Mouse (Mus musculus) G1E (cell line): Measurements from ENCODE around the gene Plaa. TPM values are rescaled to one million over a fixed set of nuclear protein-coding genes. Genes with fewer than 3 reads are reported as not detected.
A peak's percentile ranks its signal among the peaks of the same experiment; 100 is the strongest.
"Not testable (repeated sequence)": the region's sequence is repeated elsewhere in the genome, so short reads cannot be mapped to it uniquely, and the experiment has no call there.

Experiments used
- ATAC-seq: 2 replicates; pipeline ENCODE4 v1.8.0; 2016; ENCODE audit warnings: mild to moderate bottlenecking; ENCODE audit not compliant: insufficient number of reproducible peaks, poor library complexity, low FRiP score, severe bottlenecking; ENCODE audit errors: extremely low read depth
- DNase-seq: peaks from one replicate; pipeline ENCODE4 v3.0.0; 2012; ENCODE audit warnings: low spot score
- H3K27me3 ChIP-seq: 2 replicates; pipeline ENCODE4 v1.6.1; 2012; ENCODE audit warnings: mild to moderate bottlenecking, low read length, inconsistent platforms; ENCODE audit not compliant: insufficient read depth
- H3K36me3 ChIP-seq: replicated peaks from 2 replicates; pipeline ENCODE3; 2012; ENCODE audit warnings: mild to moderate bottlenecking, inconsistent platforms
- H3K4me1 ChIP-seq: 2 replicates; pipeline ENCODE4 v1.6.1; 2012; ENCODE audit warnings: low read depth, low read length, inconsistent platforms, mixed read lengths; ENCODE audit not compliant: insufficient read depth
- H3K4me3 ChIP-seq: 2 replicates; pipeline ENCODE4 v1.5.1; 2012; ENCODE audit warnings: low read depth, mild to moderate bottlenecking, inconsistent platforms, low read length, moderate library complexity, mixed read lengths
- H3K9me3 ChIP-seq: replicated peaks from 2 replicates; pipeline ENCODE4 v1.6.1; 2012; ENCODE audit warnings: inconsistent platforms
- CTCF ChIP-seq: IDR thresholded peaks from 2 replicates; pipeline ENCODE4 v1.5.1; 2012; ENCODE audit warnings: low read depth, low read length, inconsistent platforms, mixed read lengths
- GATA1 ChIP-seq: IDR thresholded peaks from 2 replicates; pipeline ENCODE4 v1.6.1; 2012; ENCODE audit warnings: borderline replicate concordance, low read length, inconsistent platforms, mixed read lengths
- GATA2 ChIP-seq: IDR thresholded peaks from 2 replicates; pipeline ENCODE4 v1.6.1; 2012; ENCODE audit warnings: low read depth, low read length, inconsistent platforms, borderline replicate concordance
- POLR2AphosphoS5 ChIP-seq: IDR thresholded peaks from 2 replicates; pipeline ENCODE4 v1.6.1; 2012; ENCODE audit warnings: low read depth, low read length, inconsistent platforms; ENCODE audit not compliant: insufficient replicate concordance
- TAL1 ChIP-seq: conservative IDR thresholded peaks from 2 replicates; pipeline ENCODE4 v1.6.1; 2012; ENCODE audit warnings: low read depth, low read length, inconsistent platforms, mixed read lengths
- polyA plus RNA-seq: library from polyadenylated mRNA; stranded (reverse); fragments of >175 nt; gene quantifications from 2 replicates; pipeline ENCODE4 v1.2.3, GENCODE M21; 2012
- total RNA-seq, 2 experiments: library from RNA; stranded (forward) in 1 of 2; stranded (reverse) in 1 of 2; fragments of 200-1000 nt in 1 of 2; fragments of >200 nt in 1 of 2; fragmentation: Nextera tagmentation in 1 of 2; gene quantifications; 2 replicates each; pipeline ENCODE4 v1.2.3; 2014 to 2017

Plaa gene
- total RNA-seq (2014; fragmentation: Nextera tagmentation) (98.8 and 109 TPM in 2 replicates), total RNA-seq (2017) (114 and 117 TPM in 2 replicates), polyA plus RNA-seq (62.9 and 77.6 TPM in 2 replicates)

DNA sequence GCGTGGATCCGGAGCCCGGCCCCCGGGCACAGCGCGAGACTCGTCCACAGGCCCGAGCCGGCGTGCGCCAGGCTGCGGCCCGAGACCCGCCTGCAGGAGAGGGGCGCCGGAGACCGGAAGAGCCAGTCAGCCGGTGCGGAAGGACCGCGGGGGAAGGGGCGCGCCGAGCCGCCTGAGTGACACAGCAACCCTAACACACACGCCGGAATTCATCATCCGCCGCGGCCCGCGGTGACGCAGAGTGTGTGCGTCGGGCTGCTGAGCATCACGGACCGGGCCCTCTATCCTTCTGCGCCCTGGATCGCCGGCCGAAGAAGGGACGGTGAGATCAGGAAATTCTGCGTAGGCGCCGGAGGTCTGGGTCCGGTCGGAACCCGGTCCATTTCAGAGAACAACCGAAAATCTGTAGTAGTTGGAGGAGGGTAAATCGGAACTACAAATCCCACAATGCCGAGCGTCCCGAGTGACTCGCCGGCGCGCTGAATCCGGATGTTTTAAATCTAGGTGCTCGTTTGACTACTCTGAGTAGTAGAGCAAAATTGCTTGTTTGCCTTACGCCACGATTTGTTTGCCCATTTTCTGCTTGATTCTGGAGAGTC is at the start of gene Plaa:
Gene Plaa (minus strand): TSS at position 214 of the 599 bp plus-strand sequence.
- TF ChIP-seq GATA2 (no peak), CTCF (no peak), TAL1 (no peak), POLR2AphosphoS5 (no peak), GATA1 (no peak)
- H3K27me3 ChIP-seq = no peaks in the 10 kb centered on the region
- peaks cover 5% of the 10 kb centered on the region for H3K36me3 ChIP-seq
- H3K4me3 ChIP-seq = peak within 1 kb of the TSS; percentile 98
- DNase-seq (peak; percentile 83), ATAC-seq (peak; percentile 85)
- H3K9me3 ChIP-seq = no peaks in the 10 kb centered on the region
- peaks cover 27% of the 10 kb centered on the region for H3K4me1 ChIP-seq

DNA sequence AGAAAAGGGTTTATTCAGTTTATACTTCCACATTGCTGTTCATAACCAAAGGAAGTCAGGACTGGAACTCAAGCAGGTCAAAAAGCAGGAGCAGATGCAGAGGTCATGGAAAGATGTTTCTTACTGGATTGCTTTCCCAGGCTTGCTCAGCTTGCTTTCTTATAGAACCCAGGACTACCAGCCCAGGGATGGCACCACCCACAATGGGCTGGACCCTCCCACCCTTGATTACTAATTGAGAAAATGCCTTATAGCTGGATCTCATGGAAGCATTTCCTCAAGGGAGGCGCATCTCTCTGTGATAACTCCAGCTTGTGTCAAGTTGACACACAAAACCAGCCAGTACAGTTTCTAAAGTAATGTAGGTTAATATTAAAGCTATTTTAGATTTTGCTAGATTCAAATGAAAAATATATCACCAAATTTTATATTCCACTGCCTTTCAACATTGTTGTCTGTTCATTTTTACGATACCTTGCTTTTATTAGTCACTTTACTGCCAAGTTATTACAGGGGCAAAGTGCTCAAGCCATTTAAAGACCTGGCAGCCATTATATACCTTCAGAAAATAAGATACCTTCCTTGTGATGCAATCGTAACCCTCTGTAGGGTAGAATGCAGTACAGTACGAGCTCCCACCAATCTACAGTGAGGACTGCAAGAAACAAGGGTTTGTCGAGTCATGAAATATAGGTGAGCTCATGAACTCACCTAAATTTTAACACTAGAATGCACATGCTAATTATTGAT is 47.6 kb upstream of the Plaa start:
- not testable (repeated sequence) for H3K27me3 ChIP-seq, H3K36me3 ChIP-seq, DNase-seq, H3K4me1 ChIP-seq, H3K4me3 ChIP-seq, ATAC-seq, H3K9me3 ChIP-seq

DNA sequence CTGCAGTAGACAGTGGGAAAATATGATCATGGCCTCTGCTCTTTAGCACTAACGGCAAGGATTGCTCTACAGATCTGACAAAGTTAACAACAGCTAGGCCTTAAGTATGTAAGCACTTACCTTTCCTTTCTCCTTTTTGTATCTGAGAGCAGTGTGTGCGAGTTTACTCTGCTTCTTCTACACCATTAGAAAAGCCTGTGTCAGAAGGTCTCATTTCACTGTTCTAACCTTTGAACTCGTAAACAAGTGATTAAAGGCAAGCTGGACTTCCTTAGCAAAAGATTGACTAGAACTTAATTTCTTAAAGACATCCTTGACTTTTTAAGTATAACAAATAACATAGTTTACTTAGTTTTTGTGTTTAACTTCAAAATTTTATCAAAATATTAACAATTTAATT is 46.9 kb upstream of the Plaa start, which contains the start of gene Lrrc19:
Gene Lrrc19 (minus strand): TSS at position 225 of the 400 bp plus-strand sequence.
- Histone ChIP-seq H3K36me3 (no peaks in the 10 kb centered on the region), H3K4me1 (no peaks in the 10 kb centered on the region), H3K9me3 (no peaks in the 10 kb centered on the region), H3K27me3 (no peaks in the 10 kb centered on the region), H3K4me3 (no peak within 1 kb of the TSS)
- TF ChIP-seq CTCF (no peak), GATA1 (no peak), POLR2AphosphoS5 (no peak), TAL1 (no peak)
- DNase-seq = no peak
- no peak for ATAC-seq

DNA sequence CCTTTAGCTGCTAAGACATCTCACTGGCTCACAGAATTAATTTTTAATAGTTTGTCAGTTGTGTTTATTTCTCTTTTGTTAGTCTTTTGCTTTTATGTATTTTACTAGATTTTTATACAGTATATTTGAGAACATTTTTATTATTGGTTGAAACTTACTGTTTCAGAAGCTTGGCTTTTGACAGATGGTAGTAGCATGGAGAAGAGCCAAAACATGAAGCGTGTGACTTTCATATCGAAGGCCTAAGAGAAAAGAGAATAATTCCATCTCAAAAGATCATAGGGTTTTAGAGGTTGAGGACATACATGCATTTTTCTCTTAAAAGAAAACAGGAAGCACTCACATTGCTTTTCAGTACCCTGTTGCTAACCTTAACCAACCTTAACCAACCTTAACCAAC is 40.1 kb upstream of the Plaa start:
- DNase-seq (no peak), ATAC-seq (no peak)
- Histone ChIP-seq H3K9me3 (no peaks in the 10 kb centered on the region), H3K27me3 (no peaks in the 10 kb centered on the region), H3K4me1 (no peaks in the 10 kb centered on the region), H3K4me3 (no peak overlapping the region), H3K36me3 (no peaks in the 10 kb centered on the region)
- TF ChIP-seq POLR2AphosphoS5 (no peak), TAL1 (no peak), CTCF (no peak), GATA2 (no peak), GATA1 (no peak)

DNA sequence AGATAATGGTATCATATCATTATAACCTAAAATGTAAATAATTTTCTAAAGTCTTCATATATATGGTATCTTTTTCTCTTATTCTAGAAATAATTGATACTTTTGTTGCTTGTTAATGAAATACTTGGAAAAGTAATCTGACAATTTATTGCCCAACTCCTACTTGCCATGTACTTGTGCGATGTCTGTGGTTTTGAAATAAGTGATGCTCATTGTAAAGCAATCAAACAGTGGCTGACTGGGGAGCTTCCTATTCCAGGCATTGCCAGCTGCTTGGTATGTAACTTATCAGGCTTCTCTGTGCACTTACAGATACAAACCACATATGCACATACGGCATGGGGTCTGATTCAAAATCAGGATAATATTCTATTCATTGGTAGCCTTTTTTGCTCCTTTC is 17.0 kb upstream of the Plaa start:
- no peaks in the 10 kb centered on the region for H3K9me3 ChIP-seq
- no peak for ATAC-seq
- H3K4me3 ChIP-seq = no peak overlapping the region
- H3K4me1 ChIP-seq = peaks cover under 1% of the 10 kb centered on the region
- no peak for DNase-seq
- peaks cover 4% of the 10 kb centered on the region for H3K36me3 ChIP-seq
- no peaks in the 10 kb centered on the region for H3K27me3 ChIP-seq
- TF ChIP-seq GATA2 = no peak

DNA sequence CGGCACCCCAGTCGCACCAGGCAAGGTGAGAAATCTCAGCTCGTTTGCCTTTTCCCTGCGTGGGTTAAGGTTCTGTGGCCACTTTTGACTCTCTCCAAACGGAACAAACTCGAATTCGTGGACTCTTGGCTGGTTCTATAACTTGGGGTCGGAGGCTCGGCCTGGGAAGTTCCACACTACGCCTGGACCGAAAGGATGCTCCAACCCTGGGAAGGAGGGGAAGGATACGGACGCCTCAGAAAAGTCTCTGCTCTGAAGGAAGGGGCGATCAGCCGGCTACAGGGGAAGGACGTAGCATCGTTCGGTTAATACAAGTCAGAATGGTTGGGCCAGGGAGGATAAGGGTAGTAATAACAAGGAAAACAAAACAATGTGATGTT is 11.6 kb upstream of the Plaa start:
- Histone ChIP-seq H3K4me3 (peak overlapping the region; percentile 74), H3K36me3 (no peaks in the 10 kb centered on the region), H3K9me3 (no peaks in the 10 kb centered on the region), H3K4me1 (peaks cover 21% of the 10 kb centered on the region), H3K27me3 (no peaks in the 10 kb centered on the region)
- DNase-seq (no peak), ATAC-seq (no peak)
- TF ChIP-seq GATA1 (no peak), CTCF (no peak), POLR2AphosphoS5 (no peak), GATA2 (no peak), TAL1 (no peak)
